Mouse (Mus musculus): ENCODE measurements at regions not wholly inside any gene's neighbourhood (a gene's known extent, or its start where the extent isn't known, plus 50 kb on each side); places are given as distances from the start of the nearest gene placed in this dataset.

- no peak for DNase-seq
Measured at GRCm38 (mm10) chr17:41990804-41991203, 324.9 kb upstream of the Ptchd4 start.

- DNase-seq, result no peak
Measured at GRCm38 (mm10) chr17:42008415-42008814, 307.3 kb upstream of the Ptchd4 start.

- DNase-seq, result no peak
Measured at GRCm38 (mm10) chr17:42024295-42024694, 291.5 kb upstream of the Ptchd4 start.

GRCm38 (mm10) chr17:42027253-42027652, 288.5 kb upstream of the Ptchd4 start:
- DNase-seq, result no peak

GRCm38 (mm10) chr17:42029452-42029851, 286.3 kb upstream of the Ptchd4 start:
- DNase-seq, result no peak

GRCm38 (mm10) chr17:42037089-42037488, 278.7 kb upstream of the Ptchd4 start:
- DNase-seq, result no peak

GRCm38 (mm10) chr17:42049779-42050515, 265.8 kb upstream of the Ptchd4 start:
- no peak for DNase-seq

GRCm38 (mm10) chr17:42090764-42091452, 224.8 kb upstream of the Ptchd4 start:
- DNase-seq, result no peak

- DNase-seq, result no peak
Measured at GRCm38 (mm10) chr17:42113684-42114083, 202.1 kb upstream of the Ptchd4 start.

- peak; percentile 3 for DNase-seq
Measured at GRCm38 (mm10) chr17:42120759-42121158, 195.0 kb upstream of the Ptchd4 start.

- DNase-seq, result peak; percentile 36
Measured at GRCm38 (mm10) chr17:42126488-42127237, 189.1 kb upstream of the Ptchd4 start.

GRCm38 (mm10) chr17:42169391-42170018, 146.2 kb upstream of the Ptchd4 start:
- no peak for DNase-seq

GRCm38 (mm10) chr17:42188531-42188930, 127.2 kb upstream of the Ptchd4 start:
- no peak for DNase-seq

- DNase-seq, result no peak
Measured at GRCm38 (mm10) chr17:42190206-42190902, 125.4 kb upstream of the Ptchd4 start.
